Mouse (Mus musculus): ENCODE measurements at regions not wholly inside any gene's neighbourhood (a gene's known extent, or its start where the extent isn't known, plus 50 kb on each side); places are given as distances from the start of the nearest gene placed in this dataset.

DNA sequence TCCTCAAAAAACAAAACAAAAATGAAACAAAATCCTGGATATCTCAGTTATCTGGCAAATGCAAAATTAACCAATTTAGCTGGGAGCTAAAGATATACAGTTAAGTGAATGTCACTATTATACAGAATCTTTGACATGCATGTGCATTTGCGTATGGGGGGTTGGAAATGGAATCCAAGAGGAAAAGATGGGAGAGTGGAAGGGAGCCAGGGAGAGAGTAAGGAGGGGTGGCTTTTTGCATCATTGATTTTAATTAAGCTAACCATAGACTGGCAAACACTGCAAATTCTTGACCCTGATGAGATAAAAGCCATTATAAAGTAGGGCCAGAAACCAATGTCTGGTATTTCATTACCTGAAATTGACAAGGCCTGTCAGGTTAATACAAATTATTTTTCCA, 488.8 kb downstream of the Chl1 start:
- intact Hi-C loops (cut with DNase I), result no loop called here
- no peak for DNase-seq (ENCODE audit: low spot score in 2 of 2)

DNA sequence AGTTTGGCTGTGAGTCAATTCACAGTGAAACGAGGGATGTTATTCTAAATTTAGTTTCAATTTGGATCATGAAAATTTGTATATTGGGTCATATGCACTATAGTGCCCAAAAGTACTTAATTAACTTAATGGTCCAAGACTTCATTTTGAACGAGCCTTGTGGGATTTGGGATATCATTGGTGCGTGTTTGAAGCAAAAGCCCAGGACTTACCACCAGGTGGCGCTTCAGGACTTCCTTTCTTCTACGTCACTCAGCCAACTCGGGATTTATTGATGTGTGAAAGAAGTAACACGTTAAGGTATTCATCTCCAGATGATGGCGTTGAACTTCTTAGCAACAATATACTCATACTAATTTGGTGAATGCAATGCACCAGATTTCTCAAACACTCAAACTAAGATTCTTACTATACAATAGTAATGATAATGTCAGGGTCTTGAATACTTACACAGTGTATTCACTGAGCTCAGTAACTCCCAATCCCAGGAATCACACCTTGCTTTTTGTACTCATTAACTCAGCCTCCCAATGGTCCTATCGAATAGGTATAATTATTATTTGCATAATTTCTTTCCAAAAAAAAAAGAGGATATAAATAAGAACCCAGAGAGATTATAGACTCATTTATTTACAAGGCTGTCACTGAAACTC, 464.0 kb upstream of the Cntn6 start:
- intact Hi-C loops (cut with DNase I), result no loop called here
- DNase-seq (ENCODE audit: low spot score in 2 of 2), result peak; percentile 72 to 74

DNA sequence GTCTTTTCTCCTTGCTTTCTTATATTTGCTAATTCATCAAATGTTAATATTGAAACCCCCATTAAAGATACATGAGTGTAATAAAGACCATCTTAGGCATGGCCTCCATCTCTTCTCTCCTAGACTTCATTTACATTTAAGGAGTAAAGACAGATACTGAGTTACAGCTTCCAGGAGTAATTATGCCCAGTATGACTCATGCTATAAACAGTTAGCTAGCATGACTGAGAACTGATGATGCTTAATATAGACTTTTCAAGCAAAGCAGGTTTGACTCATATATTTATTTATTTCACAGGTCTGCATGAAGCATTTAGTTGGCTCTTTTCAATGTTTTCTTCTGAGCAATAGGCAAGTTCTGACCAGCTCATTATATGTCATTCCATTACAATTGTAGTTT, 453.7 kb upstream of the Cntn6 start:
- no peak for DNase-seq (ENCODE audit: low spot score in 2 of 2)
- intact Hi-C loops (cut with DNase I), result loop anchor here (10.0 kb wide), 1 partner anchor 436 kb away; no protein-coding TSS in a partner anchor

DNA sequence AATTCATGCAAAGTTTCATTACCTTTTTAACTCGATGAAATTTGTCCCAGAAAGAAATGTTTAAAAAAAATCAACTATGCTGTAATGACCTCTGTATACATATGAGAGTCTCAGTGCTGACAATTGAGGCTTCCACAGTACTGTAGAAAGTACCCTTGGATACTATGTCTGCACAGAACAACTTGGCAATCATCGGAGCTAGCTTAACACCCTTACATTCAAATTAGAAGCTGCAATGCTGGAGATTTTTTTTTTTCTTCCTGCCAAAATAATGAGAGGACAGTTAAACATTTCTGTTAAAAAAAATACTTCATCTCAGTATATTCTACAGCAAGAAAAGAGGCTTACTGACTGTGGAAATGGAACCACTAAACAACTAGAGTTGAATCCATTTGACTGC, 452.1 kb upstream of the Cntn6 start:
- DNase-seq (ENCODE audit: low spot score in 2 of 2), result no peak

DNA sequence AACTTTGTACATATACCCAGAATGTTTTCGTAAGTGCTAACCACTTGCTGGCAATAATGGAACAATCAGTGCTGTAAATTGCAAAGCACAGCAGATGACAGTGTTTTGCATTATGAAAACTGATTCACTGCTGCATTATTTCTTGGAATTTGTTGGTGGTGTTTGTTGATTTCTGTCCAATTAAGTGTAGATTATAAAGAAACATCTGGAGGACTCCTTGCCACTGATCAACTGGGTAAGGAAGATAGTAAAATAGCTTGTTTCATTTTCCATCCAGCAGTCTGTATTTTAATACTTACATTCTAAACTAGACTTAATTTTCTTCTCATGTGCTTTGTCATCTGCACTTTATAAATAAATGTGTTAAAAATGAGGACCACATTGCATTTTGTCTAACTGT, 436.6 kb upstream of the Cntn6 start:
- intact Hi-C loops (cut with DNase I), result no loop called here
- no peak for DNase-seq (ENCODE audit: low spot score in 2 of 2)

More for the DNA sequence above, 452.1 kb upstream of the Cntn6 start:
- intact Hi-C loops (cut with DNase I), result no loop called here

DNA sequence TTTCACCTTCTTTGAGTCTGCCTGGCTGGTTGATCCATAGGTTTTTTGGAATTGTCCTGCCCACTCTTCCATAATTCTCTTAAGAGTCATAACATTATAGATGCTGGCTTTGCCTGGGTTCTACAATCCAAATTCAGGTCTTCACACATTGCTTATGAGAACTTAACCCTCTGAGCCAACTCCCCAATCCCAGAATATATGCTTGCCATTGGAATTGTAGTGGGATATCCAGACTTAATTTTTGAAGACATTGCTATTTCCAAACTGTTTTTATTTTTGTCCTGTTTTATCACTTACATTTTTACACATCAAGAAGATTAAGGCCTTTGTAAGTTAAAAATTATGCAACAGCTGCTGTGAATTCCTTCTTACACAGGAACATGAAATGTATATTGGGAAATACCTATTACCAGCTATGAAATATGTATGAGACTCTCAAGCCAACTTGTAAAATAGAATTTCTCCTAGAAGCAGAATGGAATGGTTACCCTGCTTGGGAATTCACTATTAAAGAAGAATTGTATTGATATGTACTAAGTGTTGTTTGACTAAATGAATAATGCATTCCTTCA, 430.8 kb upstream of the Cntn6 start:
- no peak for DNase-seq (ENCODE audit: low spot score in 2 of 2)
- intact Hi-C loops (cut with DNase I), result no loop called here

DNA sequence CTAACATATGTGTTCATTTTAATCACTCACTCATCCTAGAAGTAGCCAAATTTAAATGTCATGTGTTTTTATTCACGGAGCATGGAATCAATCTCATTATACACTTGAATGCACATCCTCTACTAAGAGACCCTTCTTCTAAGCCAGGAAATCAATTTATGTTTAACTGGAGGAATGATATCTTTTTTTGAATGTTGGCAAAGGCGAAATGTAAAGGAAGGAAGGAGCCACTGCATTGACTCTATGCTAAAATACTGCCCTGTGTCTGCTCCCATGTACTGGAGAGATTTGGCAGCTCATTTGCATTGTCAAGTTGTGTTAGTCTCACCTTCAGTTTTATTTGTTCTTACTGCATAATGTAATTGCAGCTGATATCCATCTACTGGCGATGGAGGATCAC, 412.0 kb upstream of the Cntn6 start:
- intact Hi-C loops (cut with DNase I), result no loop called here
- no peak for DNase-seq (ENCODE audit: low spot score in 2 of 2)

DNA sequence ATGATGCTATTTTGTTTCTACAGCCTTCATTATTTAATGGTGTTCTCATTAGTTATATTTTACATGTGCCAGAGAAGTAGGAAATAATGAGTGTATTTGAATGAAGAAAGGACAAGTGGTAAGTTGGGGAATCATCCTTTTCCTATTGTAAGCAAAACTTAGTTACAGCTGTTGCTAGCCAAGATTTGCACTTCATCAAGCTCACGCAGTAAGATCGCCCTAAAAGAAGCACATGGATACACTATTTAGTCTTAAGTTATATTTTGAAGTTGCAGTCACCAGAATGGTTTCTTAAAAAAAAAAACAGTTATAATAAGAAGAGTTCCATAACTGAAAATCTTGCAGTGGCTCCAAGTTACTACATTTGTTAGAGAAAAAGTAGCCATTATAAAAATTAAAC, 410.3 kb upstream of the Cntn6 start:
- intact Hi-C loops (cut with DNase I), result no loop called here
- no peak for DNase-seq (ENCODE audit: low spot score in 2 of 2)

DNA sequence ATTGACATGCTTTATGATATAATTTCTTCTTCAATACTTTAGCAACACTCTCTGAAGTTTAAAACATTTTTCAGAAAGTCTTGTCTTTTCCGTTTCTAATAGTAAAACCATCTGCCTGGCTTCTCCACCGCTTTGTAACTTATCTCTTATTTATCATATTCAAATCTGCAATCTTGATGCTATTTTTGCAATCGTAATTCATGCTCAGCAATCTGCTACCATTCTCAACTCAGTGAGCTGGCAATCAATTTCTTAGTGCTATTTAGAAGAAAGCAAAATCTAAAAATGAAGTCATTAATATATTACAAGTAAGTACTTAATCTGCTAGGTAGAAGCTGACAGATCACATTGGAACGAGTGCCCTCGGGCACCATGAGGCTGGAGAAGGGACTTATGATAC, 384.2 kb upstream of the Cntn6 start:
- DNase-seq (ENCODE audit: low spot score in 2 of 2), result no peak
- intact Hi-C loops (cut with DNase I), result no loop called here
